Mouse (Mus musculus) left cerebral cortex, postnatal 36 days (tissue): ENCODE measurements around the gene Cfc1. TPM values are rescaled to one million over a fixed set of nuclear protein-coding genes. Genes with fewer than 3 reads are reported as not detected.
A peak's percentile ranks its signal among the peaks of the same experiment; 100 is the strongest.

Experiments used
- DNase-seq, 2 experiments: peaks; one replicate each; pipeline ENCODE4 v3.0.0; 2021 to 2022; ENCODE audit warnings: low spot score in 2 of 2, mixed read lengths in 1 of 2
- intact Hi-C: fragments of 180-260 bp; cut with DNase I; formaldehyde crosslinking; loops from one replicate; pipeline ENCODE4 v1.15.1; 2025
- total RNA-seq, 2 experiments: library from RNA; stranded (reverse); gene quantifications; 2 replicates each; pipeline ENCODE4 v1.2.3; 2021

Gene Cfc1
- total RNA-seq, 2 experiments from 2014 or later = not detected

DNA sequence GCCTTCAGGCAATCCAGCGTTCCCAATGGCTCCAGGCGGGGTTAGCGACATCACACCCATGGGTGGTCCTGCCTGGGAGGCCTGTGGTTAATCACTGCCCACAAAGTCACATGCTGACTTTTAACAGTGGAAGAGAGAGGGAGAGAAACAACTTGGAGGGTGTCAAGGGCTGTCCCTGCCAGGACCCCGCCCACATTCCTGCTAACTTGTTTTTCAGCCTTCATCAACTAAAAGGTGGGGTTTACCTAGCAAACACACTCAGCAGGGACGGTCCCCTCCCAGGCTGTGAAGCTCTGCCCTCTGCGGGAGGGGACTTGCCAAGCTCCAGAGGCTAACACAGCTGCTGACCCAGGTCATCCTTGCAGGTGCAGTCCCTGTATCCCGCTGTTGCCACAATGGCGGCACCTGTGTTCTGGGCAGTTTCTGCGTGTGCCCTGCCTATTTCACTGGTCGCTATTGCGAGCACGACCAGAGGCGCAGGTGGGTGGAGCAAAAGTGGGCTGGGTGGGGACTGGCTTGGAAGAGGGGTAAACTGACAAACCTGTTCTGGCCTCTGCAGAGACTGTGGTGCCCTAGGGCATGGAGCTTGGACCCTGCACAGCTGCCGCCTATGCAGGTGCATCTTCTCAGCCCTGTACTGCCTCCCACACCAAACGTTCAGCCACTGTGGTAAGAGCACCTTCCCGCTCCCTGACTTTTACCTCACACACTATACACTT lies 1.5 kb downstream of the Cfc1 start:
- intact Hi-C loops = no loop called here
- DNase-seq = no peak

DNA sequence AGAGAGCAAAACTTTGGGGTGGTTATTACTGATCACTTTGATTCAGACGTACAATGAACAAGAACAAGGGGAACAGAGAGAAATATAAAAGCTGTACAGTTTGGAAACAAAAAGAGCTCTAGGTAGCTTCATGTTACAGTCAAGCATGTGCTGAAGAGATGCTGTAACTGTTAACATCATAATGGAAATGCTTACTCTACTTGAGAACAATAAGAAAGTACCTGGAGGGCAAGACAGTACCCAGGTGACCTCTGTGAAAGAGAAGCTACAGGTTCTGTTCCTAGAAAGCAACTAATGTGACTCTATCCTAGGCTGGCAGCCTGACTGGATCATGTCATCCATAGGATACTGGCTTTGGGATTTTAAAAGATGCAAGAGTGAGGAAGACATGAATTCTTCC lies 11.6 kb downstream of the Cfc1 start:
- intact Hi-C loops = no loop called here
- DNase-seq = no peak

DNA sequence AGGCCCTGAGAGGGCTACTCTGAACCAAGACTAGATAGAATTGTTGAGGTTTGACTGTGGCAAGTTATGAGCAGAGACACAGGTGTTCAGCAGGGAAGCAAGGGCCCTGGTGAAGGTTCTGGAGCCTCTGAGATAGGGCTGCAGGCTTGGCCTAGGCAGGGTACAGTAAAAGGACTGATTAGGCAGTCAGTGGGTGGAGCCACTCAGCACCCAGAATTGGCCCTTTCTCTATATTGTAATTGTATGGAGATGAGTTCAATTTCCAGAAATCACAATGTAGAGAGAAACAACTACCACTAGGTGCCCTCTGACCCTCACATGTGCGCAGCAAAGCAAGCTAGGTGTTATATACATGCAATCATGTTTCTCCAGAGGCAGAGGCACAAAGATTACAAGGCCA lies 18.2 kb downstream of the Cfc1 start:
- DNase-seq = no peak
- intact Hi-C loops = no loop called here

GRCm38 (mm10) chr1:34554275-34554674 lies 18.8 kb downstream of the Cfc1 start:
- no peak for DNase-seq
- intact Hi-C loops = no loop called here

- no peak for DNase-seq
- intact Hi-C loops = no loop called here
Measured at GRCm38 (mm10) chr1:34560843-34561242, 25.4 kb downstream of the Cfc1 start, which contains the start of gene Prss40. TSS of gene Prss40 (minus strand) at chr1:34560943.

GRCm38 (mm10) chr1:34564383-34565045 lies 29.1 kb downstream of the Cfc1 start:
- intact Hi-C loops = no loop called here
- DNase-seq = no peak

DNA sequence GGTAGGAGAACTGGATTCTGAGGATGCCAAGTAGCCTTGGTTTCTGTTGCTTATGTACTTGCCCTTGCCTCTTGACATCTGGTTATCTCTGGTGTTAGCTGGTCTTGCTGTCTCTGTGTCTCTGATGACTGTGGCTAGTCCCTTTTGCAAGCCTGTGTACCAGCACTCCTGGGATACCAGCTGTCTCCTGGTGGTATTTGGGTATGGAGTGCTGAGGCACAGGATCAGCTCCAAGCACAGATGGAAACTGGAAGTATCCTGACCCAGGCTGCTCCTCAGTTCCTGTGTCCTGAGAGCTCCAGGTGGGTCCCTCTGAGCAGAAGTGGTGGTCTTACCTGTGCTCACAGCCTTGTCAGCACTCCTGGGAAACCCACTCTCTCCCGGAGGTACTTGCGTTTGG lies 32.7 kb downstream of the Cfc1 start:
- no peak for DNase-seq
- intact Hi-C loops = no loop called here

- intact Hi-C loops = no loop called here
- DNase-seq = no peak
Measured at GRCm38 (mm10) chr1:34569876-34570275, 34.4 kb downstream of the Cfc1 start.

GRCm38 (mm10) chr1:34571431-34571830 lies 36.0 kb downstream of the Cfc1 start:
- intact Hi-C loops = no loop called here
- peak; percentile 55 to 69 for DNase-seq

DNA sequence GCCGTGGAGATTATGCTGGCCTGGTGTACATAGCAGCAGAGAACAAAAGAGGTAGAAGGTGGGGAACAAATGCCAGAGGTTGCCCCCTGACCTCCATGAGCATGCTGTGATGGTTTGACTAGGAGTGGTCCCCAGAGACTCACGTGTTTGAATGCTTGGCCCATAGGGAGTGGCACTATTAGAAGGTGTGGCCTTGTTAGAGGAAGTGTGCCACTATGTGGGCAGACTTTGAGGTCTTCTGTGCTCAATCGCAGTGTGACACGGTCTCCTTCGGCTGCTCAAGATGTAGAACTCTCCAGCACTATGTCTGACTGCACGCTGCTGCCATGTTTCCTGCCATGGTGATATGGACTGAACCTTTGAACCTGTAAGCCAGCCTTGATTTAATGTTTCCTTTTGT lies 37.8 kb downstream of the Cfc1 start:
- intact Hi-C loops = no loop called here

DNA sequence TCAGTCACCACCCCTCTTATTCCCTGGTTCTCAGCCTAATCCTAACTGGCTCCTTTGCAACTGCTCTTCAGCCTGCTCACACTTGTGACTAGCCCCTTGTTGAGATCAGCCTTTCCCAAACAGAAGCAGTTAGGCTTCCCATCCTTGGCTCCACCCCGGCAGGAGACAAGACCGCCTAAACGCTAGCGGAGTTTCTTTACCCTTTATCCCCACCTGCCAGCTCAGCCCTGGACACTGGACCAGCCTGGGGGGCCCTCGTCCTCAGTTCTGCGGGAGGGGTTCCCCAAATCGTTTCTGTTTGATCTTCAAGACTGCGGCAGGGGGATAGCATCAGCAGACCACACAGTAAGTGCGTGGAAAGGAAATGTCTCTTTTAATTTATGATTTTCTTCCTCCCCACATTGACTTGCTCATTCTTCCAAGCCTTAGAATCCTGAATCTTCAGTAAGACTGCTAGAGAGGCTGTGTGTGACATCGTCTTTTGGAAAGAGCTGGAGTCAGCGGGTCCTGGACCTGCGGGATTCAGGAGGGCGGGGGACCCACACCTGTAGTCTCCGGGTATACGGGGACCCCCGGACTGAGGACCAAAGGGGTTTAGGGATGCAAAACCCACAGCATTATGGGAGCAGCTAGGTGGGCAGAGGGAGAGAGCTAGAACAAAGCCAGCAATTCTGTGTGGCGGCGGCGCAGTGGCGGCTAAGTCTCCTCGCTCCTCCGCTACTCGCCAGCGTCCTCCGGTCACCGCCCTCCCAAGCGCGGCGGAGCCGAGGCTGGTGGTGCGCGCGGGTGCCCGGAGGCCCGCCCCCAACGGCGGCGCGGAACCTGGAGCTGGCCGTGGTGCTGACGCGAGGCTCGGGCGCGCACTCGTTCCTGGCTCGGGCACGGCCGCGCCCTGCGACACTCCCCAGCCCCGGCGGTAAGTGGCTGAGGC lies 43.7 kb downstream of the Cfc1 start, which contains the start of gene Amer3:
Gene Amer3, plus strand, starts transcription at position 807 of the 931 bp plus-strand sequence.
- peak; percentile 82 to 90 for DNase-seq
- intact Hi-C loops = no loop called here

More for the DNA sequence above, 37.8 kb downstream of the Cfc1 start:
- DNase-seq = no peak

- no peak for DNase-seq
- intact Hi-C loops = no loop called here
Measured at GRCm38 (mm10) chr1:34579782-34580356, 44.4 kb downstream of the Cfc1 start.

- intact Hi-C loops = no loop called here
- DNase-seq = no peak
Measured at GRCm38 (mm10) chr1:34582218-34582617, 46.8 kb downstream of the Cfc1 start.

DNA sequence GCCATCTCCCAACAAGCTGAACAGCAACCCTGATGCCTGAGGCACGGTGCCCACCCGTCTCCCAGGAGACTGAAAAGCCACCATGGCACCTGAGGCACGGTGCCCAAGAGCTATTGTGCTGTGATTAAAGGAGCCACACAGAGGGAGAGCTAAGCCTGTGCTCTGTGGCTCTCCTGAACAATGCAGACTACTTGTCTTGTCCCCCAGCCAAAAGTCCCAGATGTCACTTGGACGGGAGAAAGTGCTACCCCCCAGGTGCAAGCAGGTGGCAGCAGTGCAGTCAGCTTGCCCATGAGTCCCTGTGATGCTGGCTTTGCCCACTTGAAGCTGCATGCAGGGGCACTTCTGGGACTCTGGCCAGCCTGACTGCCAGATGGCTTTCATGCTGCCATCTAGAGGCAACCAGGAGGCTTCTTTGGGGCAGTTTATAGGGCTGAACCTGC lies 48.4 kb downstream of the Cfc1 start:
- intact Hi-C loops = no loop called here
- peak; percentile 57 to 63 for DNase-seq

GRCm38 (mm10) chr1:34584736-34585135 lies 49.3 kb downstream of the Cfc1 start:
- no peak for DNase-seq
- intact Hi-C loops = no loop called here

DNA sequence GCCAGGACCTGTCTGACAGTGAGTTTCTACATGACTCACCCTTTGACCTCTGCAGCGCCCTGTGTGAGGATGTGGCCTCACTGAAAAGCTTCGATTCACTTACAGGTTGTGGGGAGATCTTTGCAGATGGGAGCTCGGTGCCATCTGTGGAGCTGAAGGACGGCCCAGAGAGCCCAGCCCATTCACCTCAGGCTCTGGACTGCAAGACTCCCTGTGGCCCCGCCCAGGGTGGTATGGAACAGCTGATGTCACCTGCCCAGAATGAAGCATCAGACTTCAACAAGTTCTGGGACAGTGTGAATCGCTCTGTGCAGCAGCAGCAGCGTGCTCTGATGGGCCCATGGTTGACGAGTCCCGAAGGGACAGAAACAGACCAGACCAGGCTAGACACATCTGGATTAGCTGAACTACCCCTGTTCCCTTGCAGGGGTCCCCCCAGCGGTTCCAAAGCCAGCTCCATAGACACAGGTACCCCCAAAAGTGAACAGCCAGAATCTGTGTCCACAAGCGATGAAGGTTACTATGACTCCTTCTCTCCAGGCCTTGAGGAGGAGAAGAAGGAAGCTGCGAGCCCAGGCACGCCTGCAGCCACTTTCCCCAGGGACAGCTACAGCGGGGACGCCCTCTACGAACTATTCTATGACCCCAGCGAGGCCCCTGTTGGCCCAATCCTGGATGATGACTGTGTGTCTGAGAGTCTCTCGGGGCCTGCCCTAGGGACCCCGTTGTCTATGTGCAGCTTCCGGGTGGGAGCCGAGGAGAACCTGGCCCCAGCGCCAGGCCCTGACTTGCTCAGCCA lies 52.0 kb downstream of the Cfc1 start:
- intact Hi-C loops = no loop called here
- DNase-seq = no peak
